Mouse (Mus musculus): ENCODE results near the gene Mum1.

- TF ChIP-seq CTCF (IDR thresholded peaks at IDR 0.05; ENCODE audit: low read depth, low read length) (no peak), POLR2A (IDR thresholded peaks at IDR 0.05; ENCODE audit: borderline replicate concordance, low read depth, low read length) (no peak)
These were observed 67.1 kb downstream of the Mum1 start for GRCm38 (mm10) chr10:80293325-80293724.
